22 mouse cellular contexts compared by ENCODE assay signal in genomic region chr11:100989666-100990065, GRCm38 (mm10). TPM values are rescaled to one million over a fixed set of nuclear protein-coding genes. Genes with fewer than 3 reads are reported as not detected.
"Had no signal": no experiment of that assay in that cellular context is flagged by ENCODE, and none has a peak within 500 bp of the region (broad histone marks: within the 10 kb centered on the region; RNA-seq: fewer than 3 reads in every experiment).

No protein-coding gene starts in this region.

- DNase-seq: lung, adult 2 months; lung, postnatal 14 days; lung, postnatal 36 days; retina, postnatal 1 day; right cerebral cortex, adult 18-20 months; right cerebral cortex, postnatal 25 days; right cerebral cortex, postnatal 4 days; spleen, adult 18-20 months; thymus, adult 2 months; thymus, postnatal 25 days; thymus, postnatal 4 days had no signal

- H3K4me3 ChIP-seq: lung, embryonic 15.5 days; midbrain, embryonic 13.5 days; midbrain, embryonic 15.5 days; neural tube, embryonic 12.5 days; stomach, embryonic 15.5 days had no signal

- H3K9ac ChIP-seq: liver, embryonic 14.5 days; lung, embryonic 15.5 days; midbrain, embryonic 13.5 days; midbrain, embryonic 15.5 days; neural tube, embryonic 12.5 days; stomach, embryonic 15.5 days had no signal

- H3K27ac ChIP-seq: liver, embryonic 14.5 days; lung, embryonic 15.5 days; macrophage; midbrain, embryonic 13.5 days; midbrain, embryonic 15.5 days; neural tube, embryonic 12.5 days; stomach, embryonic 15.5 days; stomach, postnatal 0 days had no signal

- H3K9me3 ChIP-seq: lung, embryonic 15.5 days; midbrain, embryonic 13.5 days; midbrain, embryonic 15.5 days; neural tube, embryonic 12.5 days; stomach, embryonic 15.5 days had no signal

- H3K4me1 ChIP-seq: lung, embryonic 15.5 days; midbrain, embryonic 13.5 days; midbrain, embryonic 15.5 days; neural tube, embryonic 12.5 days; stomach, embryonic 15.5 days had no signal

- ATAC-seq: lung, postnatal 0 days; midbrain, embryonic 13.5 days; midbrain, embryonic 15.5 days had no signal

- H3K36me3 ChIP-seq: lung, embryonic 15.5 days; midbrain, embryonic 13.5 days; midbrain, embryonic 15.5 days; neural tube, embryonic 12.5 days; stomach, embryonic 15.5 days had no signal

- H3K27me3 ChIP-seq: lung, embryonic 15.5 days; midbrain, embryonic 13.5 days; midbrain, embryonic 15.5 days; neural tube, embryonic 12.5 days; stomach, embryonic 15.5 days had no signal

- H3K4me2 ChIP-seq: lung, embryonic 15.5 days; midbrain, embryonic 11.5 days; midbrain, embryonic 13.5 days; midbrain, embryonic 15.5 days; neural tube, embryonic 12.5 days; stomach, embryonic 15.5 days had no signal

RNA-seq across cellular contexts. Expression of gene Cavin1, which starts 19.0 kb away (rescaled TPM):
- total RNA-seq: monocyte, adult 5-6 weeks had no signal
